Mouse (Mus musculus) left cerebral cortex, adult 18-20 months (tissue): ENCODE measurements around the gene Pcgf1. TPM values are rescaled to one million over a fixed set of nuclear protein-coding genes. Genes with fewer than 3 reads are reported as not detected.

Experiments used
- DNase-seq, 2 experiments: peaks; one replicate each; pipeline ENCODE4 v3.0.0; 2021 to 2022; ENCODE audit warnings: low spot score in 2 of 2, mixed read lengths in 1 of 2
- total RNA-seq, 2 experiments: library from RNA; stranded (reverse); gene quantifications; 2 replicates each; pipeline ENCODE4 v1.2.3; 2021

Gene Pcgf1
- total RNA-seq, 2 experiments from 2014 or later, result 27.0 to 30.3 TPM

DNA sequence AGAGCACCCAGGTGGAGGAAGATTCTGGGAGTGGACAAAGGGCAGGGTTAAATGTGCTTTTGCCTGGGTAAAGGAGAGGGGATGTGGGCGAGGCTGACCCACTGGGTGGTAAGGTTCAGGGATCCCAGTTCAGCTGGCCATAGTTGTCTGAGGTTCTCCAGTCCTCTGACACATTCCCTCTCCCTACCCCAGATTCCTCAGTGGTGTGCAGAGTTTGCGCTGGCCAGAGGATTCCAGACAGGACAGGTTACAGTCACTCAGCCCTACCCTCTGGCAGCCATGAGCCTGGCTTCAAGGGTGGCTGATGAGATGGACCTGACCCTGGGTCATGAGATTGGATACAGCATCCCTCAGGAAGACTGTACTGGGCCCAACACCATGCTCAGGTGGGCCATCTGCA, 18.9 kb upstream of the Pcgf1 start:
- DNase-seq, result no peak

DNA sequence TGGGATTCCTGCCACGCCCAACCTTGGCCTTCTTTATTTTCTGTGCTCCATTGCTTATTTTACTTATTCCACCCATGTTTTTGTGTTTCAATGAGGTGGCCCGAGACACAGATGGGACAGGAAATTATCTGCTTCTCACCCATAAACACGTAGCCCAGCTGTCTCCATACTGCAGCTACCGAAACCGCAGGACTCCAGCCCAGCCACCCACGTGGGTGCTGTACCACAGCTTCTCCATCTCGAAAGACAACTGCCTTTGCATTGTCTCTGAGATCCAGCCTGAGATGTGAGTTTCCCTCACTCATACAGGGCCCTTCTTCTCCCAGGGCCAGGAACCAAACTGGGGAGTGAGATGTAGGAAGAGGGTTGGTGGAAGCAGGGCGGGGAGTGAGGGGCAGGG, 11.7 kb upstream of the Pcgf1 start:
- no peak for DNase-seq

DNA sequence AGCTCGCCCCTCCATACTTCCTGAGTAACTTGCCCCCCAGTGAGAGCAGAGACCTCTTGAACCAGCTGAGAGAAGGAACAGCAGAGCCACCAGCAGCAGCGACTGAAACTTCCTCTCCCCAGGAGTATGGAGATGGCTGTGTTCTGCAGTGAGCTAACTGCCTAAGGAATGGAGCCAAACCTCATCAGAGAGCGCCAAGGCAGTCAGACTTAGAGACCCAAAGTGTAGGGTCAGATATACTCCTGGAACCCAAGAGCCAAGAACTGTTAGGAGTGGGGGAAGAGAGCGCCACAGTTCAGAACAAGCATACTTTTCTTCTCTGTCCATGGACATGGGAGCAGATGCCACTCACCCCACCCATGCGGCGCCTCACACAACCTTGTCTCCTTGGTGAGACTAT, 11.2 kb upstream of the Pcgf1 start:
- DNase-seq, result no peak

DNA sequence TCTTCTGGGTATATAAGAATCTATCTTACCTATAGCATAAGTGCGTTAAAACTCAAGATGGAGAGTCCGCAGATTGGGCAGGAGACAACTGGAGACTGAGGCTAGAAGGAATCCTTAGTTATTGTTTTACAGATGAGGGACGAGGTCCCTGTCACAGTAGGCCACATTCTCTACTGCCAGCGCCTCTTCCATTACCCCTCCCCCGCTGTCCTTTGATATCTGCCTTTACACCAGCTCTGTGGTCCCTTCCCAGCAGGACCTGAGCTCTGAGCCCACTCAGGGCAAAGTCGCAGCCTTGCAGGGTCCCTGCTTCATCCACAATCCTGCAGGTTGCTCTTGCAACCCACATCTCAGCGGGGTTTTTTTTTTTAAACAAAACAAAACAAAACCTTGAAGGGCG, 9.4 kb upstream of the Pcgf1 start:
- no peak for DNase-seq

DNA sequence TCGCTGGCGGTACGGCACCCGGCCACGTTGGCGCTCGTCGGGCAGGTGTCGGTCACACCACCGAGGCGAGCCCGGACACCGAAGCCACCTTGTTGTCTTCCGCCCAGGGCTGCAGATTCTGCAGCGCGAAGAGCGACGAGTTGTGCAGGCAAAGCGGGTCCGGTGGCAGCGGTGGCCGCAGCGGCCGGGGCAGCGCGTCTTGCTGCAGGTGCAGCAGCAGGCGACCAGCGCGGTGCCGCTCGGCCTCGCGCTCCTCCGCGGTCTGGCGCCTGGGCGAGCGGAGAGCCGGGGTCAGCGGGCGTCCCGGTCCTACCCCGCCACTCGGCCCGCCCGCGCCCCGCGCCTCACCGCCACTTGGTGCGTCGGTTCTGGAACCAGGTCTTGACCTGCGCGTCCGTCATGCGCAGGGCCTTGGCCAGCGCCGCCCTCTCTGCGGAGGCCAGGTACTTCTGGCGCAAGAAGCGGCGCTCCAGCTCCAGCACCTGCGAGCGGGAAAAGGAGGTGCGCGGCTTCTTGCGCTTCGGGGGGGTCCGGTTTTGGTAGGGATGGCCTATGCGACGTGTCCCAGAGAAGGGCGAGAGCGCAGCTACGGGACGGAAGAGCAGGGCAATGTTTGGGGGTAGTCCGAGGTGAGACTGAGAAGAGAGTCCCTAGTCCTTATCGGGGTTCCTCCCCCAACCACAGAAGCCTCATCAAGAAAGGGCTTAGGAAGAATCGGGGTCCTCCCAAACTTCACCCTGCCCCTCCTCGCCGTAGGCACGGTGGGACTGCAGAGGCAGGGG, 8.8 kb upstream of the Pcgf1 start:
- no peak for DNase-seq

GRCm38 (mm10) chr6:83069488-83070246, 8.0 kb upstream of the Pcgf1 start:
- no peak for DNase-seq

GRCm38 (mm10) chr6:83070247-83070310, 7.6 kb upstream of the Pcgf1 start, which contains the start of gene Tlx2:
Gene Tlx2 (minus strand): TSS chr6:83070293.
- no peak for DNase-seq

DNA sequence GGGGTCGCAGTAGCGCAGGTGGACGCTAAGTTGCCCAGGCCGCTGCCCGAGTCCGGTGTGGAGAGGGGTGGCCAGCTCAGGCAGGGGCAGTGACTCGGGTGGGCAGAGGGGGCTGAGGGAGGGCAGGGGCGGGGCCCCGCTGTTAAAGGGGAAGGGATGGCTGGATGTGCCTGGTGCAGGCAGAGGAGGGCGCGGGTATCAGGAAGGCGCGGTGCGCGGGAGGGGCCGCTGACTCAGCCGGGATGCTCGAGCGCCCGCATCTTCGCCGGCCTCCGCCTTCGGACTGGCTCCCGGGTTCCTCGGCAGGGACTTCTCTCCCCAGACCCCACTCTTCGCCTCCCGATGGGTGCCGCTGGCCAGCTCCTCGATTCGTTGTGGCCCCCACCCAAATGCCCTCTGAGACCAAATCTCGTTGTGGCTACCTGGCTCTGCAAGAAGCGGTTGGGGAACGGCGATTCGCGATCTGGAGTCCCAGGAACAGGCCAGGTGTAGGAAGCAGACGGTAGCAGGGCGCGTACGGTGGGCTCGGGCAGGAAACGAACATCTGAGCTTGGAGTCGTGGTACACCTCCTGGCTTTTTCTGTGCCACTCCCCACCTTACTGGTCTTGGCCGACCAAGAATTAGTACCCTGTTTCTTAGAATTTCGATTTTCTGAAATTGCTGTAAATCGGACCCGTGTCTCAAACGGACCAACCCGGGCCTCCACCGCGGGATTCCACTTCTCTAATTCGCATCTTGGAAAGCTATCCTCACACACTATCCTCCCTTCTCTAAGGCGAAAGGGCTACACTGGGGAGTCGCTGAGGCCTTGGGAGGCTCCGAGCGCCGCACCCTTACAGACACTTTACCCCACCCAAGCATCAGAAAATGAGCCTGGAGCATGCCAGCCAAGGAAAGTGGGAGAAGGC, 7.1 kb upstream of the Pcgf1 start:
- no peak for DNase-seq

- DNase-seq, result no peak
These were observed 6.4 kb upstream of the Pcgf1 start for GRCm38 (mm10) chr6:83071220-83071619.

DNA sequence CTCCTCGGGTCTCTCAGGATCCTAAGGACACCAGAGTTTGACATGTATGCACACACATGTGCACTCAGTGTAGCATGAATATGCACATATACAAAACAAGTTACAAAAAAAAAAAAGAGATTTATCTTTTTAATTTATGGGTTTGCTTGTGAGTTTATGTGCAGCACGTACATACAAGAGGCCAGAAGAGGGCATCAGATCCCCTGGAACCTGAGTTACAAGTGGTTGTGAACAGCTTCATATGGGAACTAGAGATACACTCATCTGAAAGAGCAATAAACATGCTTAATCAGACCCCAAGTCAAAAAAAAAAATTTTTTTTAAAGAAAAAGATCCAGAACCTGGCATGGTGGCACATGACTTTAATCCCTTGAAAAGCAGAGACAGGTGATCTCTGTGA, 2.7 kb upstream of the Pcgf1 start:
- DNase-seq, result no peak

- DNase-seq, result peak; percentile 100
These were observed 722 bp downstream of the Pcgf1 start for GRCm38 (mm10) chr6:83078324-83078858.

- no peak for DNase-seq
These were observed 2.5 kb downstream of the Pcgf1 start for GRCm38 (mm10) chr6:83080210-83080609.

- DNase-seq, result no peak
These were observed 5.8 kb downstream of the Pcgf1 start for GRCm38 (mm10) chr6:83083497-83083896.

- DNase-seq, result no peak
These were observed 6.8 kb downstream of the Pcgf1 start for GRCm38 (mm10) chr6:83084477-83084876.

- no peak for DNase-seq
These were observed 8.7 kb downstream of the Pcgf1 start, which contains the start of gene Lbx2 for GRCm38 (mm10) chr6:83086121-83087035. Gene Lbx2 (plus strand): TSS chr6:83086367.

DNA sequence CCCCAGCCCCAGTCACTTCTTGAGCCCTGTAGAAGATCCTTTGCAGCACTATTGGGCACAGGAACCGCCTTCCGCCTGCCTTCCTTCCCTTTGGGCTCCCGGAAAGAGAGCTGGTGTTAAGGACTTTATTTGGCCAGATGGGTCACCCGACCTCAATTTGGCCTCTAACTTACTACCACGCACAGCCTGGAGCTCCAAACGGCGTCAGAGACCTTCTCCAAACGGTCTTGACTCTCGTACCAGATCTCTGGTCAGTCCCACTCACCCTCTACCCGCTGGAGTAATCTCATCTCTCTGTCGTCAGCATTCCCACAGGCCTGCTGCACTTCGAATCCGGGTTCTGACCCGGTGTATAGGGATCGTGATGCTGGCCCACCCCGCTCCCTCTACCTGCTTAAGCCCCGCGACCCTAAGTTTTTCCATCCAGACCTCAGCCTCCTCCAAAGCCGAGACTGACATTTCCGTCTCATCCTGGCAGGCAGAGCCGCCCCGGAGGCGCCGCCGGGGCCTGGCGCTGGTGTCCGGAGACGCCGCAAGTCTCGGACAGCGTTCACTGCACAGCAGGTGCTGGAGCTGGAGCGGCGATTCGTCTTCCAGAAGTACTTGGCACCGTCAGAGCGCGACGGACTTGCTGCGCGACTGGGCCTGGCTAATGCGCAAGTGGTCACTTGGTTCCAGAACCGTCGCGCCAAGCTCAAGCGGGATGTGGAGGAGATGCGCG, 9.7 kb downstream of the Pcgf1 start:
- DNase-seq, result no peak

GRCm38 (mm10) chr6:83087926-83088260, 10.2 kb downstream of the Pcgf1 start:
- no peak for DNase-seq

DNA sequence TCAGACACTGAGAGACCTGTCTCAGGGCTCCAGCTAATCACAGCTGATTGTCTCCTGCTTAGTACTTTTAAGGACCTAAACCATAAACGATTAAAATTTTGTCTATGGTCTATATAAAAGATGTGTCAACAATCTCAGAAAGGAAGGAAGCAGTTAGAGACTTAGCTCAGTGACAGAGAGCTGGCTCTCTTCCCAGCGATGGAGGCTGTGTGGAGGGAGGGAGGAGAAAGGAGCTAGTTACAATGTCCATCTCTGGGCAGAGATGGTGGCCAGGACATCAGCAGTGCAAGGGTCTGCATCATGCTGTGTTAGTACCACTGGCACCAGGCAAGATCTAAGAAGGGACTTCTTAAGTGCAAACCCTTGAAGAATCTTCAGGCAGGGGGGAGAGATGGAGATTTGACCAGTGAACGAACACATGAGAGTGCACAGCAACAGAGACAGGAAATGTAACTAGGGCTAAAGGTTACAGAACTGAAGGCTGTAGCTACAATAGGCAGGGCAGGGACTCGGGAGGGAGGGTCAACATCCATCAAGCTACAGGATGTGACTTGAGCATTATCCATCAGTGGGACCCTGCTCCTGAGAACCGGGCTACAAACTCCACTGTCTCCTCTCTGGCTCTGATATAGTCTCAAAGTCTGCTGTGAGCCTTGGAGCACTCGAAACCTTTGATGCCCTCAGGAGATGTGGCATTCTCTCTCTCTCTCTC, 14.9 kb downstream of the Pcgf1 start:
- no peak for DNase-seq

DNA sequence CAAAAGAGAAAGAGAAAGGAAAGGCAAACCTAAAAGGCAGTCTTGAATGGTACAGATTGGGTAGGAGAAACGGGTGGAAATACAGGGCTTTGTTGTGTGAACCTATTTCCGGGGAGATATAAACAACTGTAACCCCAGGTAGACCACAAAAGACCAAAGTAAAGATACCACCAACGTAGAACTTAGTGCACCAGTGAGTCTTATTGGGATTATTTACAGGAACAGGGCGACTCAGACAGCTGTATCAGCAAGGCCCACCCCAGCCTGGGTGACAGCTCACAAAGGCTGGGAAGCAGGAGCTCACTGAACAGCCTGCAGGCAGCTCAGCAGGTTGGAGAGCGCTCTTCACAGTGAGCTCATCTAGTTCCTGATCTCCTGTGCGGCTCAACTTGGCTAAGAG, 18.3 kb downstream of the Pcgf1 start:
- DNase-seq, result no peak

DNA sequence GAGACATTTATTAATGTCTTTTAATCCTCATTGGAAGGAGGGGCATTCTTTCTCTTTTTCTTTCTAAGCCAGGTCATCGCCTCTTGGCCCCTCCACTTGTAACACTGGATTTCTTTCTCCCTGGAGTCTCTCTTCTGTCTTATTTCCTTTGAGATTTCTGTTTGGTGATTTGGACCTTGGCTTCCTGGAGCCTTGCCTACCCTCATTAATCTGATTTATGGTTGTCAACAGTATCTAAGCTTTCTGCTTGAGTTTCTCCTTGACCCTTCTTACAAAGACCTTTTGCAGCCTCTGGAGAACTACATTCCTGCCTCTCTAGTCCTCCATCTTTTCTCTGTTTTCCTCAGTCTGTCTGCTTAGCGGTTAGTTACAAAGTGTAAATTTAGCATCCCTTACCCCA, 20.7 kb downstream of the Pcgf1 start:
- DNase-seq, result no peak
